Mouse (Mus musculus) G1E (cell line): ENCODE measurements around the gene Trim31.

ENCODE experiments used
- CTCF ChIP-seq: IDR thresholded peaks from 2 replicates; pipeline ENCODE4 v1.5.1; 2012; ENCODE audit warnings: low read depth, low read length, inconsistent platforms, mixed read lengths
- GATA1 ChIP-seq: IDR thresholded peaks from 2 replicates; pipeline ENCODE4 v1.6.1; 2012; ENCODE audit warnings: borderline replicate concordance, low read length, inconsistent platforms, mixed read lengths
- GATA2 ChIP-seq: IDR thresholded peaks from 2 replicates; pipeline ENCODE4 v1.6.1; 2012; ENCODE audit warnings: low read depth, low read length, inconsistent platforms, borderline replicate concordance
- POLR2AphosphoS5 ChIP-seq: IDR thresholded peaks from 2 replicates; pipeline ENCODE4 v1.6.1; 2012; ENCODE audit warnings: low read depth, low read length, inconsistent platforms; ENCODE audit not compliant: insufficient replicate concordance
- TAL1 ChIP-seq: conservative IDR thresholded peaks from 2 replicates; pipeline ENCODE4 v1.6.1; 2012; ENCODE audit warnings: low read depth, low read length, inconsistent platforms, mixed read lengths

- TF ChIP-seq CTCF (no peak), POLR2AphosphoS5 (no peak), GATA1 (no peak), TAL1 (no peak), GATA2 (no peak)
Observed at GRCm38 (mm10) chr17:36931130-36931529, 33.2 kb downstream of the Trim31 start.
